10 mouse cellular contexts compared by ENCODE assay signal in genomic region chr1:155741378-155741945, GRCm38 (mm10). TPM values are rescaled to one million over a fixed set of nuclear protein-coding genes. Genes with fewer than 3 reads are reported as not detected.
A peak's percentile ranks its signal among the peaks of the same experiment; 100 is the strongest.
DNase-seq lines count a peak whose midpoint lies in the region; ATAC-seq and TF ChIP-seq lines count a peak whose summit lies in the region.
"Had no signal": no experiment of that assay in that cellular context is flagged by ENCODE, and none has a peak within 500 bp of the region (broad histone marks: within the 10 kb centered on the region; RNA-seq: fewer than 3 reads in every experiment).

No protein-coding gene starts in this region.

- no peaks in the 10 kb centered on the region for H3K36me3 ChIP-seq in CH12.LX (replicated peaks in 1 of 2; ENCODE audit: control insufficient read depth in 1 of 2, insufficient read depth in 1 of 2, low read length in 1 of 2)
- no peaks in the 10 kb centered on the region for H3K36me3 ChIP-seq in hindbrain, embryonic 11.5 days (ENCODE audit: control insufficient read depth, insufficient read depth, low read length)
- H3K36me3 ChIP-seq in midbrain, embryonic 11.5 days (ENCODE audit: control insufficient read depth, insufficient read depth, low read length) = no peaks in the 10 kb centered on the region

- intact Hi-C loops in left cerebral cortex, postnatal 4 days (cut with DNase I) = no loop called here

- H3K4me3 ChIP-seq in CH12.LX (replicated peaks in 1 of 3; ENCODE audit: low read depth in 2 of 3, low read length in 2 of 3, poor library complexity in 1 of 3) = no peak overlapping the region
- peak overlapping the region; percentile 42 for H3K4me3 ChIP-seq in hindbrain, embryonic 11.5 days (ENCODE audit: low read depth, low read length)
- H3K4me3 ChIP-seq in midbrain, embryonic 11.5 days (ENCODE audit: low read depth, low read length) = peak overlapping the region; percentile 39

- no peak overlapping the region for H3K27ac ChIP-seq in CH12.LX (ENCODE audit: insufficient read depth, low read depth)
- no peak overlapping the region for H3K27ac ChIP-seq in hindbrain, embryonic 11.5 days (ENCODE audit: low read depth, low read length)
- H3K27ac ChIP-seq in midbrain, embryonic 11.5 days (ENCODE audit: low read depth, low read length) = no peak overlapping the region

- peak overlapping the region; percentile 88 for H3K4me2 ChIP-seq in CH12.LX (ENCODE audit: insufficient read depth, low read depth, poor library complexity, severe bottlenecking)
- peak overlapping the region; percentile 79 for H3K4me2 ChIP-seq in hindbrain, embryonic 11.5 days (replicated peaks; ENCODE audit: low read depth, low read length)
- peak overlapping the region; percentile 70 for H3K4me2 ChIP-seq in midbrain, embryonic 11.5 days

- WGBS in hindbrain, embryonic 11.5 days = under 1% methylated on average over 34 of the region's 34 CpGs
- 0% methylated on average over 34 of the region's 34 CpGs for WGBS in midbrain, embryonic 11.5 days

- TF ChIP-seq RAD21 in CH12.LX (IDR thresholded peaks at IDR 0.05; ENCODE audit: low read depth, low read length) = no peak

- peak; percentile 47 for DNase-seq in embryo, embryonic 9.5 days (ENCODE audit: extremely low spot score)
- no peak for DNase-seq in embryo, embryonic 11 days
- DNase-seq in CH12.LX (ENCODE audit: extremely low read depth) = no peak
- DNase-seq in hindbrain, embryonic 11.5 days (ENCODE audit: low spot score) = peak; percentile 58
- DNase-seq in midbrain, embryonic 11.5 days (ENCODE audit: low spot score, missing footprints) = peak; percentile 97
- DNase-seq in urinary bladder, postnatal 14 days (ENCODE audit: low spot score) = no peak
- DNase-seq in right cerebral cortex, postnatal 4 days = no peak
- DNase-seq in left cerebral cortex, postnatal 4 days = no peak
- DNase-seq: thymus, adult 18-20 months had no signal

- TF ChIP-seq EP300 in CH12.LX (IDR thresholded peaks at IDR 0.05; ENCODE audit: low read length) = no peak

- peak; percentile 47 for ATAC-seq in hindbrain, embryonic 11.5 days (ENCODE audit: low FRiP score)
- ATAC-seq in midbrain, embryonic 11.5 days (ENCODE audit: low FRiP score) = peak; percentile 15

- H3K79me2 ChIP-seq in CH12.LX (replicated peaks; ENCODE audit: control insufficient read depth, extremely low read depth, insufficient read depth, poor library complexity, severe bottlenecking) = no peaks in the 10 kb centered on the region

- TF ChIP-seq CTCF in CH12.LX (conservative IDR thresholded peaks at IDR 0.05 in 1 of 2, IDR thresholded peaks at IDR 0.05 in 1 of 2; ENCODE audit: low read depth in 2 of 2, low read length in 2 of 2) = no peak

- no peak overlapping the region for H3K9ac ChIP-seq in CH12.LX (ENCODE audit: insufficient read depth, low read depth)
- H3K9ac ChIP-seq in hindbrain, embryonic 11.5 days (ENCODE audit: low read depth, low read length) = no peak overlapping the region
- no peak overlapping the region for H3K9ac ChIP-seq in midbrain, embryonic 11.5 days (ENCODE audit: low read length)

- H3K27me3 ChIP-seq in CH12.LX (replicated peaks) = peaks cover 24% of the 10 kb centered on the region
- peaks cover 91% of the 10 kb centered on the region for H3K27me3 ChIP-seq in hindbrain, embryonic 11.5 days (ENCODE audit: control insufficient read depth, insufficient read depth, low read length)
- H3K27me3 ChIP-seq in midbrain, embryonic 11.5 days (ENCODE audit: control insufficient read depth, insufficient read depth, low read length) = peaks cover 93% of the 10 kb centered on the region

- TF ChIP-seq POLR2A in CH12.LX (IDR thresholded peaks at IDR 0.05; ENCODE audit: low read depth, low read length) = no peak

- H3K9me3 ChIP-seq in CH12.LX (replicated peaks; ENCODE audit: low read length) = peaks cover 26% of the 10 kb centered on the region
- no peaks in the 10 kb centered on the region for H3K9me3 ChIP-seq in hindbrain, embryonic 11.5 days (ENCODE audit: control insufficient read depth, low read length)
- H3K9me3 ChIP-seq in midbrain, embryonic 11.5 days (ENCODE audit: control insufficient read depth, low read length) = no peaks in the 10 kb centered on the region

- in situ Hi-C loops in CH12.LX (cut with MboI; ENCODE audit: low pct_ligation_motif_present, low pct_unique_long_range_greater_than_20kb, low sequenced_read_pairs) = no loop called here

- no peaks in the 10 kb centered on the region; a peak in 1 of 4 replicates for H3K4me1 ChIP-seq in CH12.LX (ENCODE audit: control insufficient read depth in 1 of 2, insufficient read depth in 2 of 2)
- peaks cover 14% of the 10 kb centered on the region for H3K4me1 ChIP-seq in hindbrain, embryonic 11.5 days (replicated peaks; ENCODE audit: control insufficient read depth, insufficient read depth, low read length)
- H3K4me1 ChIP-seq in midbrain, embryonic 11.5 days (ENCODE audit: control insufficient read depth, insufficient read depth, low read length) = peaks cover 15% of the 10 kb centered on the region

- dilution Hi-C loops in CH12.LX (cut with MboI; ENCODE audit: extremely low pct_ligation_motif_present, extremely low pct_unique_long_range_greater_than_20kb, low sequenced_read_pairs) = no loop called here

TF ChIP-seq in CH12.LX, 34 proteins besides CTCF, POLR2A, EP300 and RAD21:
- TF ChIP-seq ELF1 (IDR thresholded peaks at IDR 0.05; ENCODE audit: low read depth, low read length) (no peak), MYC (IDR thresholded peaks at IDR 0.05; ENCODE audit: low read depth, low read length) (no peak), RCOR1 (conservative IDR thresholded peaks at IDR 0.05; ENCODE audit: low read depth, low read length) (no peak), HCFC1 (IDR thresholded peaks at IDR 0.05; ENCODE audit: low read depth, low read length) (no peak), USF1 (IDR thresholded peaks at IDR 0.05; ENCODE audit: low read depth, low read length) (no peak), CHD2 (IDR thresholded peaks at IDR 0.05; ENCODE audit: low read length) (no peak), MEF2A (IDR thresholded peaks at IDR 0.05; ENCODE audit: borderline replicate concordance, low read depth, low read length) (no peak), E2F4 (IDR thresholded peaks at IDR 0.05; ENCODE audit: insufficient replicate concordance, low read depth, low read length) (no peak), POLR2AphosphoS2 (IDR thresholded peaks at IDR 0.05; ENCODE audit: low read depth, low read length) (no peak), ETS1 (conservative IDR thresholded peaks at IDR 0.05; ENCODE audit: low read depth, low read length) (no peak)

RNA-seq across cellular contexts. Expression of gene Lhx4, which starts 10.0 kb away (rescaled TPM):
- not detected in 2 replicates for total RNA-seq in CH12.LX (2012; rRNA removed)
- not detected in 2 replicates for total RNA-seq in CH12.LX (2014; rRNA removed)
- not detected in 2 replicates for polyA plus RNA-seq in CH12.LX (2012; ENCODE audit: insufficient read length, low read depth)
- 5.1 and 7.9 TPM in 2 replicates for polyA plus RNA-seq in hindbrain, embryonic 11.5 days (2014; fragmentation: Nextera tagmentation; extraction: Ambion mirVana)
- 1.7 and 2.2 TPM in 2 replicates for polyA plus RNA-seq in midbrain, embryonic 11.5 days (2014; fragmentation: Nextera tagmentation; extraction: Ambion mirVana)
- total RNA-seq in left cerebral cortex, postnatal 4 days (2021) = under 1 TPM in 1 of 2 experiments, not detected in 1; 0.14 TPM
- total RNA-seq: layer of hippocampus, postnatal 10 days had no signal

Comparison
In these comparisons a context has a peak if more than half of its experiments do, and no peak if none do; other contexts are left out.
1. DNase-seq: peak in embryo, embryonic 9.5 days (single experiment), hindbrain, embryonic 11.5 days (single experiment) and midbrain, embryonic 11.5 days (single experiment); none in embryo, embryonic 11 days (single experiment), CH12.LX (single experiment), urinary bladder, postnatal 14 days (single experiment), right cerebral cortex, postnatal 4 days (single experiment) and left cerebral cortex, postnatal 4 days (single experiment).
2. H3K4me3 ChIP-seq: peak in hindbrain, embryonic 11.5 days (single experiment) and midbrain, embryonic 11.5 days (single experiment); none in CH12.LX (0 of 3).
3. Peak in every context shown above with its lines, with median percentiles within 50 percentile points of each other: H3K4me2 ChIP-seq.